Mouse (Mus musculus): ENCODE data around the gene Trpv4. TPM values are rescaled to one million over a fixed set of nuclear protein-coding genes. Genes with fewer than 3 reads are reported as not detected.

The Trpv4 gene
- polyA plus RNA-seq, 1 experiment: 31.8 TPM

GRCm38 (mm10) chr5:114611968-114612608 lies 46.1 kb downstream of the Trpv4 start:
- TF ChIP-seq CTCF (IDR thresholded peaks at IDR 0.05; ENCODE audit: low read depth, low read length) (peak; percentile 73), POLR2A (IDR thresholded peaks at IDR 0.05; ENCODE audit: borderline replicate concordance, low read depth, low read length) (no peak)
- H3K4me1 ChIP-seq (ENCODE audit: control insufficient read depth, insufficient read depth, low read length): no peaks in the 10 kb centered on the region
- no peak overlapping the region for H3K4me3 ChIP-seq (ENCODE audit: insufficient read depth, low read length)
- H3K27ac ChIP-seq (ENCODE audit: insufficient read depth, low read depth, low read length): no peak overlapping the region

GRCm38 (mm10) chr5:114611256-114611655 lies 47.0 kb downstream of the Trpv4 start:
- no peak for TF ChIP-seq CTCF (IDR thresholded peaks at IDR 0.05; ENCODE audit: low read depth, low read length)
- no peak overlapping the region for H3K4me3 ChIP-seq (ENCODE audit: insufficient read depth, low read length)
- H3K27ac ChIP-seq (ENCODE audit: insufficient read depth, low read depth, low read length): no peak overlapping the region
- H3K4me1 ChIP-seq (ENCODE audit: control insufficient read depth, insufficient read depth, low read length): no peaks in the 10 kb centered on the region

GRCm38 (mm10) chr5:114608516-114608915 lies 49.7 kb downstream of the Trpv4 start:
- Histone ChIP-seq H3K27ac (ENCODE audit: insufficient read depth, low read depth, low read length) (no peak overlapping the region), H3K4me1 (ENCODE audit: control insufficient read depth, insufficient read depth, low read length) (peaks cover 5% of the 10 kb centered on the region; the same call in 1 of the 2 replicates), H3K4me3 (ENCODE audit: insufficient read depth, low read length) (no peak overlapping the region)
- TF ChIP-seq CTCF (IDR thresholded peaks at IDR 0.05; ENCODE audit: low read depth, low read length): peak; percentile 96
- no peak for TF ChIP-seq POLR2A (IDR thresholded peaks at IDR 0.05; ENCODE audit: borderline replicate concordance, low read depth, low read length)

- Histone ChIP-seq H3K4me3 (ENCODE audit: insufficient read depth, low read length) (no peak overlapping the region), H3K27ac (ENCODE audit: insufficient read depth, low read depth, low read length) (no peak overlapping the region), H3K4me1 (ENCODE audit: control insufficient read depth, insufficient read depth, low read length) (peaks cover 5% of the 10 kb centered on the region; the same call in 1 of the 2 replicates)
- TF ChIP-seq POLR2A (IDR thresholded peaks at IDR 0.05; ENCODE audit: borderline replicate concordance, low read depth, low read length) (no peak), CTCF (IDR thresholded peaks at IDR 0.05; ENCODE audit: low read depth, low read length) (no peak)
Observed at GRCm38 (mm10) chr5:114607651-114608050, 50.6 kb downstream of the Trpv4 start.

GRCm38 (mm10) chr5:114605981-114606380 lies 52.2 kb downstream of the Trpv4 start:
- TF ChIP-seq POLR2A (IDR thresholded peaks at IDR 0.05; ENCODE audit: borderline replicate concordance, low read depth, low read length) (no peak), CTCF (IDR thresholded peaks at IDR 0.05; ENCODE audit: low read depth, low read length) (no peak)
- Histone ChIP-seq H3K27ac (ENCODE audit: insufficient read depth, low read depth, low read length) (no peak overlapping the region), H3K4me3 (ENCODE audit: insufficient read depth, low read length) (no peak overlapping the region), H3K4me1 (ENCODE audit: control insufficient read depth, insufficient read depth, low read length) (peaks cover 5% of the 10 kb centered on the region; the same call in 1 of the 2 replicates)

- no peak overlapping the region for H3K27ac ChIP-seq (ENCODE audit: insufficient read depth, low read depth, low read length)
- TF ChIP-seq POLR2A (IDR thresholded peaks at IDR 0.05; ENCODE audit: borderline replicate concordance, low read depth, low read length): no peak
- TF ChIP-seq CTCF (IDR thresholded peaks at IDR 0.05; ENCODE audit: low read depth, low read length): peak; percentile 45; the same call in 1 of the 2 replicates
- H3K4me3 ChIP-seq (ENCODE audit: insufficient read depth, low read length): no peak overlapping the region
- H3K4me1 ChIP-seq (ENCODE audit: control insufficient read depth, insufficient read depth, low read length): peaks cover 5% of the 10 kb centered on the region; the same call in 1 of the 2 replicates
Observed at GRCm38 (mm10) chr5:114604781-114605290, 53.4 kb downstream of the Trpv4 start.

- no peak overlapping the region for H3K27ac ChIP-seq (ENCODE audit: insufficient read depth, low read depth, low read length)
- H3K4me1 ChIP-seq (ENCODE audit: control insufficient read depth, insufficient read depth, low read length): peaks cover 9% of the 10 kb centered on the region
- TF ChIP-seq CTCF (IDR thresholded peaks at IDR 0.05; ENCODE audit: low read depth, low read length): peak; percentile 51
- no peak for TF ChIP-seq POLR2A (IDR thresholded peaks at IDR 0.05; ENCODE audit: borderline replicate concordance, low read depth, low read length)
- H3K4me3 ChIP-seq (ENCODE audit: insufficient read depth, low read length): no peak overlapping the region
Observed at GRCm38 (mm10) chr5:114603975-114604374, 54.2 kb downstream of the Trpv4 start.

- Histone ChIP-seq H3K4me3 (ENCODE audit: insufficient read depth, low read length) (no peak overlapping the region), H3K27ac (ENCODE audit: insufficient read depth, low read depth, low read length) (no peak overlapping the region)
- TF ChIP-seq CTCF (IDR thresholded peaks at IDR 0.05; ENCODE audit: low read depth, low read length) (no peak), POLR2A (IDR thresholded peaks at IDR 0.05; ENCODE audit: borderline replicate concordance, low read depth, low read length) (no peak)
Observed at GRCm38 (mm10) chr5:114602012-114602411, 56.2 kb downstream of the Trpv4 start.

GRCm38 (mm10) chr5:114597652-114598051 lies 60.6 kb downstream of the Trpv4 start:
- Histone ChIP-seq H3K27ac (ENCODE audit: insufficient read depth, low read depth, low read length) (peak overlapping the region; percentile 86), H3K4me3 (ENCODE audit: insufficient read depth, low read length) (no peak overlapping the region), H3K4me1 (ENCODE audit: control insufficient read depth, insufficient read depth, low read length) (peaks cover 57% of the 10 kb centered on the region)
- TF ChIP-seq CTCF (IDR thresholded peaks at IDR 0.05; ENCODE audit: low read depth, low read length) (no peak), POLR2A (IDR thresholded peaks at IDR 0.05; ENCODE audit: borderline replicate concordance, low read depth, low read length) (no peak)

More at GRCm38 (mm10) chr5:114602012-114602411, 56.2 kb downstream of the Trpv4 start:
- peaks cover 24% of the 10 kb centered on the region for H3K4me1 ChIP-seq (ENCODE audit: control insufficient read depth, insufficient read depth, low read length)

- Histone ChIP-seq H3K4me1 (ENCODE audit: control insufficient read depth, insufficient read depth, low read length) (peaks cover 61% of the 10 kb centered on the region), H3K27ac (ENCODE audit: insufficient read depth, low read depth, low read length) (peak overlapping the region; percentile 86), H3K4me3 (ENCODE audit: insufficient read depth, low read length) (no peak overlapping the region)
- TF ChIP-seq CTCF (IDR thresholded peaks at IDR 0.05; ENCODE audit: low read depth, low read length): 0 out of 2 replicates have a peak, but pooled peaks have one; percentile 20
- TF ChIP-seq POLR2A (IDR thresholded peaks at IDR 0.05; ENCODE audit: borderline replicate concordance, low read depth, low read length): no peak
Observed at GRCm38 (mm10) chr5:114597222-114597621, 61.0 kb downstream of the Trpv4 start.

Measured in bone marrow macrophage, adult 2 months (primary cell).